Mouse (Mus musculus): ENCODE results near the gene Hsp90b1. TPM values are rescaled to one million over a fixed set of nuclear protein-coding genes. Genes with fewer than 3 reads are reported as not detected.
"Not testable (repeated sequence)": the region's sequence is repeated elsewhere in the genome, so short reads cannot be mapped to it uniquely, and the experiment has no call there.

Gene Hsp90b1
- 93.0 and 94.2 TPM in 2 replicates for polyA plus RNA-seq (2012; rRNA removed)

GRCm38 (mm10) chr10:86705318-86705921 lies at the start of gene Hsp90b1, which contains the start of gene Ttc41:
Gene Hsp90b1 (minus strand): TSS chr10:86705509.
Gene Ttc41 (plus strand): TSS chr10:86705811.
- WGBS: under 1% methylated on average over 51 of the region's 51 CpGs
- DNase-seq (ENCODE audit: low read depth, low spot score): peak; percentile 98

- 86% methylated on average over 7 of the region's 7 CpGs for WGBS
- no peak for DNase-seq (ENCODE audit: low read depth, low spot score)
Observed at GRCm38 (mm10) chr10:86744306-86744705, 39.0 kb upstream of the Hsp90b1 start.

GRCm38 (mm10) chr10:86742918-86743317 lies 37.6 kb upstream of the Hsp90b1 start:
- DNase-seq (ENCODE audit: low read depth, low spot score): no peak
- 90% methylated on average over 2 of the region's 2 CpGs for WGBS

DNA sequence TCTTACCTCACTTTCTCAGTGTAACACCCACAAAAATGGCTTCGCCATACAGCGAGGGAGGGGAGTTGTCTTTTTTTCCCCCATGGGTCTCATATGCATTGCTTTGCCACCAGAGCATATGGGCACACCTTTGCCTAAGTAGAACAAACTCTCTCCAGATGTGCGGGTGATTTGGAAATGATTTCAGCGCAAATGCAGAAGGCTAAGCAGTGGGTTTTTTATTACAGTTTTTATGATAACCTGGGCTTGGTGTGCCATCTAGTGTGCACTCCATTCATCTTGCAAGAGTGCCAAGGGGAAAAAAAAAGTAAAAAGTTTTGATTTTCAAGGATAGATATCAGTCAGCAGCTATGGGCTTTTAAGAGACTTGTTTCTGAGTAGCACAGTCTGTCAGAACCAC lies 29.7 kb upstream of the Hsp90b1 start:
- no peak for DNase-seq (ENCODE audit: low read depth, low spot score)
- 59% methylated on average over 4 of the region's 4 CpGs for WGBS

GRCm38 (mm10) chr10:86731500-86731863 lies 26.2 kb upstream of the Hsp90b1 start:
- 37% methylated on average over 2 of the region's 2 CpGs for WGBS
- no peak for DNase-seq (ENCODE audit: low read depth, low spot score)

- 11% methylated on average over 22 of the region's 22 CpGs for WGBS
- peak; percentile 64 for DNase-seq (ENCODE audit: low read depth, low spot score)
Observed at GRCm38 (mm10) chr10:86730823-86731499, 25.7 kb upstream of the Hsp90b1 start.

GRCm38 (mm10) chr10:86728176-86728575 lies 22.9 kb upstream of the Hsp90b1 start:
- DNase-seq (ENCODE audit: low read depth, low spot score): no peak
- WGBS: 83% methylated on average over 3 of the region's 3 CpGs

DNA sequence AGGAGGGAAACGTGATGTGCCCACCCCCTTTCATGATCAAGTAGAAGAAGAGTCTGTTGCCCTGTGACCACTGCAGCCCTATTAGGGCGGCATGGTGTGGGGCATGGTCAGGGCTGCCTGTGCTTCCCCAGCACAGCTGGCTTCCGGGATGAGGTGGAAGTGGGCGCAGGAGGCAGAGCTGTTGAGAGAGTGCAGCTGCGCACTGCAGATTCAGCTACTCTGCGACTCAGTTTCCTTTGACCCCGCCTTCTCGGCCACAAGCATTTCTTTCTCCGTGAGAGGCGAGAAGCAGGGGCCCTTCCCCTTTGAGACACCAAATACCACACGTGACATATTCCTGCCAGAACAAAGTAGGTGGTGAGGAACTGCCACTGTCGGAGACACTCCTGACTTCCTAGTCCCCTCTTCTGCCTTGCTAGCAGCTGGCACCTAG lies 22.3 kb upstream of the Hsp90b1 start:
- no peak for DNase-seq (ENCODE audit: low read depth, low spot score)
- 14% methylated on average over 12 of the region's 12 CpGs for WGBS

- DNase-seq (ENCODE audit: low read depth, low spot score): no peak
- WGBS: 79% methylated on average over 3 of the region's 3 CpGs
Observed at GRCm38 (mm10) chr10:86712156-86712555, 6.8 kb upstream of the Hsp90b1 start.

- no peak for DNase-seq (ENCODE audit: low read depth, low spot score)
- WGBS: 69% methylated on average over 3 of the region's 3 CpGs
Observed at GRCm38 (mm10) chr10:86707134-86707533, 1.8 kb upstream of the Hsp90b1 start.

GRCm38 (mm10) chr10:86705922-86706752 lies 828 bp upstream of the Hsp90b1 start:
- peak; percentile 86 for DNase-seq (ENCODE audit: low read depth, low spot score)

DNA sequence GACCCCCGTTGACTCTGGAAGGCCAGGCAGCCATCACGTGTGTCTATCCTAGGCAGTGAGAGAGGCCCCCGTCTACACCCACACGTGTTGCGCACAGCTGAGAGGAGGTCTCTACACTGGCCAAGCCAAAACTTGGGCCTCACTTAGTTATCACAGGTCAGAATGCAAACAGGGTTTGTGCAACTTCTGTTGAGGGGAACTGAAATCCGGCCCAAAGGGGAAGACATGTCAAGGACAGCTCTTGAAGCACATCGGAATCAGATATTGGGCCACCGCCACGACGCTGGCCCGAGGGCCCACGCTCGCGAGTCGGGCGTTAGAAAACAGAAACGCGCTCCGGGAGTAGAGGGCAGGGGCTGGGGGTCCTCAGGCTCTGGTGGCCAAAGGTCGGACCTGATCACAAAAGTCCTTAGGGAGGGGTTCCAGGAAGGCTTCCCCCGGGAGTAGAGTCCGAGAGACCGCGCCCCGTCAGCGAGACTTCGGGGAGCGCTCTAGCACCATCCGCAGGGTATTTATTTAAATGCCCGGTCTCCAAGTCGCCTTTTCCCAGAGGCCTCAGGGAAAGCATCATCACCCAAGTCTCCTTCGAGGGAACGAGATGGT lies 619 bp downstream of the Hsp90b1 start:
- DNase-seq (ENCODE audit: low read depth, low spot score): no peak
- WGBS: under 1% methylated on average over 33 of the region's 33 CpGs

More at GRCm38 (mm10) chr10:86705922-86706752, 828 bp upstream of the Hsp90b1 start:
- WGBS: 2% methylated on average over 33 of the region's 33 CpGs

GRCm38 (mm10) chr10:86704141-86704540 lies 1.2 kb downstream of the Hsp90b1 start:
- DNase-seq (ENCODE audit: low read depth, low spot score): no peak
- 1% methylated on average over 8 of the region's 8 CpGs for WGBS

- 66% methylated on average over 4 of the region's 4 CpGs for WGBS
- DNase-seq (ENCODE audit: low read depth, low spot score): no peak
Observed at GRCm38 (mm10) chr10:86703375-86703774, 1.9 kb downstream of the Hsp90b1 start.

- DNase-seq (ENCODE audit: low read depth, low spot score): no peak
- 56% methylated on average over 4 of the region's 4 CpGs for WGBS
Observed at GRCm38 (mm10) chr10:86702312-86702920, 2.9 kb downstream of the Hsp90b1 start.

DNA sequence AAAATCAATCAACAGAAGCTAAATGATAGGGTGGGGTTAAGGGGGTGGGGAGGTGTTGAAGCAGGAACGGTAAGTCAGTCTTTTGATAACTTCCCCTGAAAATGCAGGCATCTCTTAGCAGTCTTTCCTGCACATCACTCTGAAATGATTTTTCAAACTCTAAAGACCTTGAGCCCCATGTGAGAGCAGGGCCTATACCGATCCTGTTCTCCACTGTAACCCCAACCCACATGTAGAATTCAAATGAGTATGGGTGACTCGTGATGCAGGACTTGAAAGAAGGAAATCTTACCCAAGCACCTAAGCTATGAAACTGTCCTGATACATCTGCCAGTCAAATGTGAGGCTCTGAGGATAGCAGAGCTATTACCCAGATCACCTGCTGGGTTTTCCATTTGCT lies 4.3 kb downstream of the Hsp90b1 start:
- 43% methylated on average over 3 of the region's 3 CpGs for WGBS
- DNase-seq (ENCODE audit: low read depth, low spot score): no peak

DNA sequence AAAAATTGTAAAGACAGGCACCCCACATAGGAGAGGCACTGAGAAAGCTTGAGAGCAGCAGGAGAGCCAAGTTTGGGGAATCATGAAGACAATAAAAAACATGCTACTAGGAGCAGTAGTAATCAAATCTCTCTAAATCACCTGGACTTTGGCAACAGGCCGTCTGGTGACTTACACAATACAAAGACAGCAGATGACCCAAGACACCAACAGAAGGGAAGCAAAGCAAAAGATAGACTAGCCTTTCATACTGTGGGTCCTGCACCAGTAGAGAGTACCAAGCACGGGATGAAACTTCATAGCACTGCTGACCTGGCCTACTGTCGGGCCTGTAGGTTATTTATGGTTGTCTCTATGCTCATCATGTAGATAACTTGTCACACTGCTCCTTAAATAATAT lies 5.1 kb downstream of the Hsp90b1 start:
- 41% methylated on average over 3 of the region's 3 CpGs for WGBS
- DNase-seq (ENCODE audit: low read depth, low spot score): no peak

DNA sequence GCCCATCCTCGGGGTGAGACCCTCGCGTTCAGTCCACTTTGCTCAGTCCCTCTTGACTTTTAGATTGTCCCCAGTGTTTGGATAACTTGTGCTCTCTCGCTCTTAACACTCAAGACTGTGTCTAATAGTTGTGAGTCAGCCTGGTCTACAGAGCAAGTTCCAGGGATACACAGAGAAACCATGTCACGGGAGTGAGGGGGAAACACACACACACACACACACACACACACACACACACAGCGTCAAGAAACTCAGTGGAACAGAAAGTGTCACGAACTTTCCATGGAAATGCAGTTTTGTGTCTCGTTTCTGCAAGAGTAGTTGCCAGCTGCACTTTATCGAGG lies 19.3 kb downstream of the Hsp90b1 start:
- not testable (repeated sequence) for DNase-seq (ENCODE audit: low read depth, low spot score)
- WGBS: 9% methylated on average over 9 of the region's 9 CpGs

DNA sequence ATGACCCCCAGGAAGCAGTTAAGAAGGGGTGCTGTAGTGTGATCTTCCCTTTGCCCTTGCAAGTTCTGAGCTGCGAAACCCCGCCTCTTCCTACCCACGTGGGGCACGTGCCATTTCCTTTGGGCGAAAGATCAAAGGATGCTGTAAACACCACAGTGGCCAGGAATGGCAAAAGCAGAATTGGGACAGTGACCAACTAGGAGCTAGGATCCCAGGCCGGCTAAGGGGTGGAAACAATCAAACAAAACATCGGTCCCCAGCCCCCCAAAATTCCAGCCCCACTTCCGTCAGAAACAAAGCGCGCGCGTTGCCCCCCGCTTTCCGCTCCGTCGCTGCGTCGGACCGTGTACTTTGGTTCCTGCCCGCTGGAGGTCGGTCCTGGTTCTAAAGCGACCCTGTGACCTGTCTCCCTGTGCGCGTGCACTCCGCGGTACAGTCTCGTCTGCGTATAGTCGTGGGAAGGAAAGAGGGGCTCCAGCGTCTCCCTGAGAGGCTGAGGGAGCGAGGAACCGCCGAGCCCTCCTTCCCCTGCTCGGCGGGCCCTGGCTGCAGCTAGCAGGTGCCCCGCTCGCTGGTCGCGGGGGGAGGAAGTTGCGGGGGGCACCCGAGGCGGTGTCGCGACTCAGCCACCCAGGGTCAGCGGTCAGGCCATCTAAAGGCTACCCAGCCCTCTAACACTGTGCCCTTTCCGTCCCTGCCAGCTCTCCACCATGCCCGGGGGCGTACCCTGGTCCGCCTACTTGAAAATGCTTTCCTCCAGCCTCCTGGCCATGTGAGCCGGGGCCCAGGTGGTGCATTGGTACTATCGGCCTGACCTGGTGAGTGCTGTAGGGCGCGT lies 19.9 kb downstream of the Hsp90b1 start:
- not testable (repeated sequence) for DNase-seq (ENCODE audit: low read depth, low spot score)
- WGBS: under 1% methylated on average over 53 of the region's 53 CpGs
